Mouse (Mus musculus): ENCODE results near the gene Qpctl.

The Qpctl gene

GRCm38 (mm10) chr7:19148875-19149541 is at the start of gene Qpctl:
Gene Qpctl, minus strand, starts transcription at chr7:19149291.
- DNase-seq = peak; percentile 100

- DNase-seq = peak; percentile 65
These were observed 48.9 kb upstream of the Qpctl start for GRCm38 (mm10) chr7:19197985-19198384.

GRCm38 (mm10) chr7:19196676-19197075 is 47.6 kb upstream of the Qpctl start:
- DNase-seq = peak; percentile 62

GRCm38 (mm10) chr7:19194676-19195075 is 45.6 kb upstream of the Qpctl start:
- DNase-seq = no peak

DNA sequence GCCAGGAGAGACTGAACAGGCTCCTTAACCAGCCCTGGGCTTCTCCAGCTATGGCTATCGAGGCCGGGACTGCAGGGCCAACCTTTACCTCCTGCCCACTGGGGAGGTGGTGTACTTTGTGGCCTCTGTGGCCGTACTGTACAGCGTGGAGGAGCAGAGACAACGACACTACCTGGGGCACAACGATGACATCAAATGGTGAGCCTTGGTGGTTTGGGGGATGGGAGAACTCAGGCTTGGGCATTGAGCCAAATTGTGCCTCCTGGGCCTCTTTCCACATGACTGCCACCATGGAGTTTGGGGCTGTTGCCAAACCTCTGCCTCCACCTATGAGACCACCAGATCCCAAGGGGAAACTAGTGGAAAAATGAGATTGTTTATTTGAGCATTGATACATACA is 35.7 kb upstream of the Qpctl start:
- no peak for DNase-seq

DNA sequence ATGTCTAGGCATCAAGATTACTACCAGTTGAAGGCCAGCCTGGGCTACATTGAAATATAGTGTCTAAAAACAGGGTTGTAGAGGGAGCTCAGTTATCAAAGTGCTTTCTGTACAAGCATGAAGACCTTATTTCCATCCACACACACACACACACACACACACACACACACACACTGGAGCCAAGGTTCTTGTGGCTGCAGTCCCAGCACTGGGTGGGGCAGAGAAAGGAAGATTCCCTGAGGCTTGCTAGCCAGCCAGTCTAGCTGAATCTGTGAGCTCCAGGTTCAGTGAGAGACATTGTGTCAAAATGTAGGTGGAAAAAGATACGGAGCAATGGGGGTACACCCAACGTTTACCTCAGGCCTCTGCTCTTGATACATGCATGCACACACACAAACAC is 35.2 kb upstream of the Qpctl start:
- DNase-seq = no peak

DNA sequence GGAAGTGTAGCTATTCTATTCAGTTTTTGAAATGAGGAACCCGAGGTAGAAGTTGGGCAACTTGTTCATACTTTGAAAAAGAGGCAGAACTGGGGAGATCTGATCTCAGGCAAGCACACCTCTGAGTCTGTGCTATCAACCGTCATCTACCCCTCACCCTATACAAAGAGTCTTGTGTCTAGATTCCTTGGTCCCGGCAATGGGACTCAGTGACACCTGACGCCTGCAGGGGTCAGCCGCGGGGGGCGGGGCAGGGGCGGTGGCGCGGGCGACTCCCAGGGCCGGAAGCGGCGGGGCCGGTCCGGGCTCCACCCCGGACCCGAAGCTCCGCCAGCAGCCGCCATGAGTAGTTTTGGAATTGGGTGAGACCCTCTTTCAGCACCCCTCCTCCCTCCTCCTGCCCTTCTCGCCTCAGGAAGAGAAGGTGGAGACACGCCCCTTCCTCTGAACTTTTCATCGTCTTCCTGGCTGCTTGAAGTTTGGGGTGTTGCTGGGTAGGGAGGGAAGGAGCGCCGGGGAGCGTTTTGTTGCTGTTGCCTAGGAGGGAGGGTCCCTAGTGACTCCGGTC is 31.9 kb upstream of the Qpctl start:
- peak; percentile 57 for DNase-seq

- DNase-seq = peak; percentile 49
These were observed 30.8 kb upstream of the Qpctl start for GRCm38 (mm10) chr7:19179936-19180335.

GRCm38 (mm10) chr7:19179173-19179572 is 30.1 kb upstream of the Qpctl start:
- peak; percentile 81 for DNase-seq

- DNase-seq = peak; percentile 85
These were observed 29.5 kb upstream of the Qpctl start for GRCm38 (mm10) chr7:19178443-19179092.

DNA sequence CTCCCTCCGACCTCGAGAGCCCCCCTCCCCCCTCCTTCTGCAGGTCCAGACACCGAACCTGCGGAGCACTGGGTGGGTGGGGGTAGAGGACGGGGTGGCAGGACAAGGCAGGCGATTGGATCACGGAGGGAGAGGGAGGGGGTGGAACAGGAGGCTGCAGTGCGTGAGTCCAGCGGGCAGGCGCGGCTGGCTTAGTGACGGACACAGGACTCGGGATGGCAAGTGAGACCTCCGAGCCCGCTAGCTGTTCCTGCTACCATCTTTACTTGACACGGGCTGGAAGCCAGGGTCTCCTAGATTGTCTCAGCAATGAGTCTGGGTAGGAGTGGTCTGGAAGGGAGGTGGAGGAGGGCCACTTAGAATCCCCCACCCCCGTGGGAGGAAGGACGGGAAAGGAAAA is 28.9 kb upstream of the Qpctl start:
- no peak for DNase-seq

DNA sequence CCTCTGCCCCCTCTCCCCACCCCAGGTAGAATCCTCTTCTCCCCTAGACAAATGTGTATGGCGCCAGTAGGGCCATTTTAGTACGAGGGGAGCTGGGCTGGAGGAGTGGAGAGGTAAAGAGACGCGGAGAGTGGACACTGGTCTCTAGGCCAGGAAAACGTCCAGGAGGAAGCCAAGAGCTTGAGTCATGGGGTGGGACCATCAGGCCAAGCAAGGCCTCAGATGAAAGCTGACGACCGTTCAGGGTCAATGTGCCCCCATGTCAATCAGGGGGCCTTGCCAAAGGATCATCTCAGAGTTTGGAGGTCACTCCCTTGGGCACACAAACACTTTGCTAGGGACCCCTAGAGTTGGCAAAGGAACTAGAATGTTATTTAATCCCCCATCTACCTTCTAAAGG is 28.1 kb upstream of the Qpctl start:
- DNase-seq = no peak

GRCm38 (mm10) chr7:19176516-19176947 is 27.4 kb upstream of the Qpctl start:
- DNase-seq = no peak

- DNase-seq = peak; percentile 44
These were observed 26.8 kb upstream of the Qpctl start, which contains the start of gene Eml2 for GRCm38 (mm10) chr7:19175708-19176515. Gene Eml2, plus strand, starts transcription at chr7:19176421.

GRCm38 (mm10) chr7:19172874-19173273 is 23.8 kb upstream of the Qpctl start:
- DNase-seq = peak; percentile 92

- no peak for DNase-seq
These were observed 22.7 kb upstream of the Qpctl start for GRCm38 (mm10) chr7:19171831-19172230.

DNA sequence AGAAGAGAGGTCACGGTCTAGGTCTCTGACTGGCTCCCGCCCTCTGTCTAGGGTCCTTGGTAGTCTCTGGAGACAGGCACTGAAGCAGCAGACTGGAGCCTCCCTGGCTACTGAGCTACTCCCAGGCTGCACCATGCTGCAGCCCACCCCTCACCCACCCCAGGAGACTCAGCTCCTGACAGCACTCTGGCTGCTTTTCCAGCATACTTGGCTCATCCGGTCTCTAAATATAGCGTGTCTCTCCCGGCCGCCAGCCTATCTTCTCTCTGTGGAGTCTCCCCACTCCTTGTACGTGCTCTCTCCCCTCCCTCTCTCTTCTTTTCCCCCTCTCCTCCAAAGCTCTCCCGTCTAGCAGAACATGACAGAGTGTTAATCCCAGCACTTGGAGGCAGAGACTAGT is 21.1 kb upstream of the Qpctl start:
- DNase-seq = no peak

GRCm38 (mm10) chr7:19169506-19169905 is 20.4 kb upstream of the Qpctl start:
- no peak for DNase-seq

- no peak for DNase-seq
These were observed 17.9 kb upstream of the Qpctl start for GRCm38 (mm10) chr7:19166990-19167389.

DNA sequence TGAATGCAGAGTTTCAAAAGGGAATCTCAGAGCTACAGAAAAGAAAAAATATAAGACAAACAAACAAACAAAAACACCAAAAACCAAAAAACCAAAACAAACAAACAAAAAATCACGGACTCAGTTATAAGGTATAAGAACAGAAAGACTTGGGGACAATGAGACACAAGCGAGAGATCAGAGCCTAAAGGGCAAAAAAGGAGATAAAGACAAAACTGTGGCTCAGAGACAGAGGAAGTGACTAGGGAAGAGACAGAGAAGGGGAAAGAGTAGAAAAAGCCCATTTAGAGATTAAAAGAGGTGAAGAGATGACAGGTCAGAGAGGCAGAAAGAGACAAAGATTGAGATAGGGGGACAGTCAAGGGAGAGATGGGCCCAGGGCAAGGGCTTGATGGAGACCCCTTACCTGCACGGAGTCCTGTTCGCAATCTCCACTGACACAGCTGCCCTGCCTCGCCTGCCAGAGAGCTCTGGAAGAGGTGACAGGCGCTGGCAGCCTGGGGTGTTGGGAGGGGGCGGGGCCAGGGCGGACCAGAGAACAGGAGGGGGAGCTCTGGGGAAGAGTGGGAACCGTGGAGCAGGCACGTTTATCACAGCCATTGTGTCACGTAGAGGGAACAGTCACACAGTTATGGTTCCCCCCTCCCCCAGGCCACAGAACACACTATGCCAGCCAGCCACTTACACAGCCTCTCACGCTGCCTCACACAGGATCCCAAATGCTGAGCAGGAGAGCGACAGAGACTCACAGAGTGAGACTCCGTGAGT is 16.7 kb upstream of the Qpctl start, which contains the start of gene Gipr:
Gene Gipr, minus strand, starts transcription at position 472 of the 768 bp plus-strand sequence.
- DNase-seq = no peak

DNA sequence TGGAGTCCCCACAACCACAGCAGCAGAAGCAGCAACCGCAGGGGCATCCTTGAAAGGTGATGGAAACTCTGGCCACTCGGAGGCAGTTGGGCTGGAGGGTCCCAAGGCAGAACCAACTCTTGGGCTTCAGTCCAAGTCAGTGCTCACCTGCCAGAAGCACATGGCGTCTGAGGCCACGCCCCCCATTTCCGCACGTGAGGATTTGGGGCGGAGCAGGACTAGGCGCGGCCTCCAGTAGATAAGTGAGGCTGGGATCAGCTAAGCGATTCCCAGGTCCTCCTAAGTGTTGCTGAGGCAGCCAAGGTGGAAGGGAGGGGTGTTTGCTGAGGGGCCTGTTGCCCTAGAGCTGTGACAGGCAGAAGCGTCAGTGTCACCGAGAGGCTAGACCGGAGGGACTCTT is 15.9 kb upstream of the Qpctl start:
- peak; percentile 27 for DNase-seq

DNA sequence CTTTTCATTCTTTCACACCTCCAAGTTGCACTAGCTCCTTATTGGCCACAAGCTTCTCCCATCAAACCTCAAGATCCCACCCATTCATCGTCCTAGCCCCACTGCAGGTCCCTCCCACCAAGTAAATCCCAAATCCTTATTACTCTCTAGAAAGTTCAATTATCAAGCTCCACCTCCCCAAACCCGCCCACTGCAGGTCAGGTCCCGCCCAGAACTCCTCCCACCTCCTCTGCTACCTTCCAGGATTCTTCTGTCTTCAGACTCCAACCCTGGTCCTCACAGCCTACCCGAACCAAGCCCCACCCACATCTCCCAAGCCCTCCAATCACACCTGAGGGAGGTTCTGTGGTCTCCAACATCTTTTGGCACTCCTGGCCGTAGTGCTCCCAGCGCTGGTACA is 15.1 kb upstream of the Qpctl start:
- DNase-seq = peak; percentile 42
